Mouse (Mus musculus) embryonic facial prominence, embryonic 10.5 days (tissue): ENCODE measurements at regions not wholly inside any gene's neighbourhood (a gene's known extent, or its start where the extent isn't known, plus 50 kb on each side); places are given as distances from the start of the nearest gene placed in this dataset.

Experiments
- DNase-seq: peaks from one replicate; pipeline ENCODE4 v3.0.0-alpha.2; 2017; ENCODE audit warnings: low spot score
- H3K27ac ChIP-seq: fragments of 300-500 bp; sonication (generic); replicated peaks from 2 replicates; pipeline ENCODE4 v1.5.1; 2016; ENCODE audit warnings: mild to moderate bottlenecking
- H3K27me3 ChIP-seq: fragments of 300-500 bp; sonication (generic); replicated peaks from 2 replicates; pipeline ENCODE4 v1.6.1; 2016; ENCODE audit warnings: low read depth, mild to moderate bottlenecking; ENCODE audit not compliant: poor library complexity, severe bottlenecking
- H3K36me3 ChIP-seq: fragments of 300-500 bp; sonication (generic); replicated peaks from 2 replicates; pipeline ENCODE4 v1.6.1; 2016; ENCODE audit warnings: mild to moderate bottlenecking, moderate library complexity
- H3K4me1 ChIP-seq: fragments of 300-500 bp; sonication (generic); 2 replicates; pipeline ENCODE4 v1.6.1; 2016
- H3K4me3 ChIP-seq: fragments of 300-500 bp; sonication (generic); 2 replicates; pipeline ENCODE4 v1.5.1; 2016; ENCODE audit warnings: mild to moderate bottlenecking, moderate library complexity
- H3K9me3 ChIP-seq: fragments of 300-500 bp; sonication (generic); 2 replicates; pipeline ENCODE4 v1.6.1; 2016; ENCODE audit warnings: mild to moderate bottlenecking
- WGBS: fragments of 180-500 bp; shearing (Covaris S2); methylation state at CpG from one replicate; pipeline ENCODE4 v1.1.7; 2016; 5-methylcytosine and 5-hydroxymethylcytosine counted together

- Histone ChIP-seq H3K27me3 (no peaks in the 10 kb centered on the region), H3K27ac (no peak overlapping the region), H3K9me3 (no peaks in the 10 kb centered on the region), H3K4me1 (peaks cover 16% of the 10 kb centered on the region), H3K36me3 (no peaks in the 10 kb centered on the region), H3K4me3 (no peak overlapping the region)
- no peak for DNase-seq
- WGBS = 81% methylated on average over 8 of the region's 8 CpGs
Measured at GRCm38 (mm10) chr1:35944849-35945248, 123.4 kb upstream of the Hs6st1 start.

- WGBS = 86% methylated on average over 4 of the region's 4 CpGs
- Histone ChIP-seq H3K27me3 (no peaks in the 10 kb centered on the region), H3K27ac (no peak overlapping the region), H3K9me3 (no peaks in the 10 kb centered on the region), H3K4me1 (peaks cover 16% of the 10 kb centered on the region), H3K36me3 (no peaks in the 10 kb centered on the region), H3K4me3 (no peak overlapping the region)
- DNase-seq = no peak
Measured at GRCm38 (mm10) chr1:35945596-35945995, 122.6 kb upstream of the Hs6st1 start.

- Histone ChIP-seq H3K4me3 (no peak overlapping the region), H3K9me3 (no peaks in the 10 kb centered on the region), H3K27ac (no peak overlapping the region), H3K36me3 (no peaks in the 10 kb centered on the region), H3K4me1 (peaks cover 4% of the 10 kb centered on the region; the same call in 1 of the 2 replicates), H3K27me3 (no peaks in the 10 kb centered on the region)
- 76% methylated on average over 5 of the region's 5 CpGs for WGBS
- DNase-seq = no peak
Measured at GRCm38 (mm10) chr1:35948104-35948503, 120.1 kb upstream of the Hs6st1 start.

DNA sequence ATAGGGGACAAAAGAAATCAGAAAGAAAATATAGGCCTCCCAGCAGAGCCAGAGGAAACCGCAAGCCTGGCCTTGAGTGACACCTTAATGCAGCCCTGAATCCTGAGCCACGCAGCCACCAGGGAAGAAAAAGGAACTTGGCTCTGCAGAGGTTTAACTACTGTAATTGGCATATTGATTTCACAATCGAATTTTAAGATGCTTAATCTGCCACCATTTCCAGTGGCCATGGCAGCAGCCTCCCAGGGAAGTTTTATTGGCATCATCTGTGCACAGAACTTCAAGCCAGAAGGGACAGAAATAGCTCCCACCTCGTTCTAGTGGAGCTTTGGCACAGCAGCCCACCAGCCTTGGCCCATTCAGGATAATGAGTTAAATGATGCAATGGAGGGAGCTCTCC lies 117.1 kb upstream of the Hs6st1 start:
- Histone ChIP-seq H3K9me3 (no peaks in the 10 kb centered on the region), H3K27ac (no peak overlapping the region), H3K4me1 (peaks cover 8% of the 10 kb centered on the region; the same call in 1 of the 2 replicates), H3K27me3 (no peaks in the 10 kb centered on the region), H3K4me3 (no peak overlapping the region), H3K36me3 (no peaks in the 10 kb centered on the region)
- WGBS = 71% methylated on average over 4 of the region's 4 CpGs
- no peak for DNase-seq

DNA sequence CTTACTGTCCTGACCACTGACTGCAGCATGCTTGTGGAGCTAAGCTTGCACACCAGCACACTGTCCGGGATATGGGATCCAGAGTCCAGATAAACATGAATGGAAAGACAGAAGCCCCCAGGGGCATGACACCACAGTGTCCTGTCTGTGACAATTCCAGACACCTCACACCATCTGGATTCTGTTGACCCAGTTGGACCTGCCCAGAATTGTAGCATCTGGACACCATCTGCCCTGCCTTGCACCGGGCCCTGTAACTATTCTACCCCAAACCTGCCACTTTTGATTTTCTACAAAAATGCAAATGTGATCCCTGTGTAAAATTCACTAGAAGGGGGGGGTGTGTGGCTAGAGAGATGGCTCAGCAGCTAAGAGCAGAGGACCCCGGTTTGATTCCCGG lies 114.5 kb upstream of the Hs6st1 start:
- peak; percentile 49 for DNase-seq
- Histone ChIP-seq H3K27ac (no peak overlapping the region), H3K36me3 (no peaks in the 10 kb centered on the region), H3K4me3 (no peak overlapping the region), H3K9me3 (no peaks in the 10 kb centered on the region), H3K27me3 (no peaks in the 10 kb centered on the region), H3K4me1 (peaks cover 12% of the 10 kb centered on the region; the same call in 1 of the 2 replicates)
- 56% methylated on average over 4 of the region's 4 CpGs for WGBS

DNA sequence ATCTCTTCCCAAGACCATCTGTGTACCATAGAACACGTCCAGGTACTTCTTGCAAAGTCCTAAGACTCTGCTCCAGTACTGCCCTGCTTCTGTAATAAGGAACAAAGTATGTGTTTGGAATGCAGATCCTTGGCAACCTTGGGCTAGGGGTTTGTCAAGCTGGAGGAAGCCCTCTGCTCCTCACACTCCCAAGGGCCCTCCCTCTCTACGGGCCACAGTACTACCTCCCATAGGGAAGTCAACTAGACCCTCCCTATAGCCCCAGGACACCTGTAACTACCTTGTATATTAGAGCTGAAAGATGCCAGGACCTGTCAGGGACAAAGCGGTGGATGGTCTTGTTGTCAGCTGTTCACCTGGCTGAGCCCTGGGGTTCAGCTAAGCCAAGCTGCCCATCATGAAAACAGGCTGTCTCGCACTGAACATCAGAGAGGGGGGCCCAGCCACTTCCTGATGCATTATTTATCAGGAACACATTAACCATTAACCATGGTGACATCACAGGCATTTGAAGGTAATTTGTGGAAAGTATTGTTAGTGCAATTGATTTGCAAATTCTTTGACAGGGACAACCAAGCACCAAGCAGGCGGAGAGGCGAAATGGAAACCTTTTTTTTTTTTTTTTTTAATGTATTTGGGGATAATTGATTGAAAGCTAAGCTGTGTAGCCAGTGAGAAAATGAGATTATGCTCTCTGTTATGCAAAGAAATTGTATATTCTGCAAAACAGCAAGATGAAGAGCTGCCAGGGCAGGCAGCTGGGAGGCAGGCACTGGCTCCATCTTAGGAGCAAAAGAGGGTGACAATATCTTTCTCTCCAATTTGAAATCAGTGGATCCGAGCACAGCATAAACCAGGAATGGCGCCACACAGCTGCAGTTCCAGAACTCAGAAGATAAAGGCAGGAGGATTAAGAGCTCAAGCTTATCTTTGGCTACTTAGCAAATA lies 110.5 kb upstream of the Hs6st1 start:
- Histone ChIP-seq H3K27ac (no peak overlapping the region), H3K27me3 (no peaks in the 10 kb centered on the region), H3K4me1 (peaks cover 19% of the 10 kb centered on the region), H3K36me3 (no peaks in the 10 kb centered on the region), H3K9me3 (no peaks in the 10 kb centered on the region), H3K4me3 (no peak overlapping the region)
- DNase-seq = no peak
- 74% methylated on average over 8 of the region's 8 CpGs for WGBS

- 88% methylated on average over 4 of the region's 4 CpGs for WGBS
Measured at GRCm38 (mm10) chr1:35959729-35960128, 108.5 kb upstream of the Hs6st1 start.

DNA sequence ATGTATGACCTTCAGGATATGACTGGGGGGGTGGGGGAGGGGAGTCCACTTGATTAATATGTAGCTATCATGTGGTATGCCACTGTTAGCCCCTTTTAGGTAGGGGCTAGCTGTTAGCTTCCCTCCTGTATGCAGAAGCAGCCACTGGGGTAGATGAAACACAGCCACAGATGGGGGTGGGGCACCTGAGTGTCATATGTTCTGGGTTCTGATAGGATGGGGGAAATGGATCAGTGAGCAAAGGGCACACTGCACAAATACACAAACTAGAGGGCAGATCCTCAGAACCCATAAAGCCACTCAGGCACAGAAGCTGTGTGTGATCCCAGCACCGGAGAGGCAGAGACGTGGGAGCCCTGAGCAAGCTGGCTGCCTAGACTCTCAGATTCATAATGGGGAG lies 107.4 kb upstream of the Hs6st1 start:
- 80% methylated on average over 2 of the region's 2 CpGs for WGBS
- H3K4me1 ChIP-seq = peaks cover 11% of the 10 kb centered on the region
- H3K36me3 ChIP-seq = no peaks in the 10 kb centered on the region
- H3K27ac ChIP-seq = no peak overlapping the region
- no peak for DNase-seq
- no peaks in the 10 kb centered on the region for H3K27me3 ChIP-seq
- H3K4me3 ChIP-seq = no peak overlapping the region
- peaks cover 6% of the 10 kb centered on the region for H3K9me3 ChIP-seq

More at GRCm38 (mm10) chr1:35959729-35960128, 108.5 kb upstream of the Hs6st1 start:
- no peaks in the 10 kb centered on the region for H3K9me3 ChIP-seq
- no peak for DNase-seq
- no peaks in the 10 kb centered on the region for H3K27me3 ChIP-seq
- peaks cover 11% of the 10 kb centered on the region for H3K4me1 ChIP-seq
- H3K27ac ChIP-seq = no peak overlapping the region
- no peaks in the 10 kb centered on the region for H3K36me3 ChIP-seq
- no peak overlapping the region for H3K4me3 ChIP-seq

GRCm38 (mm10) chr1:35961923-35962322 lies 106.3 kb upstream of the Hs6st1 start:
- Histone ChIP-seq H3K9me3 (peaks cover 6% of the 10 kb centered on the region), H3K36me3 (no peaks in the 10 kb centered on the region), H3K27ac (no peak overlapping the region), H3K4me1 (peaks cover 11% of the 10 kb centered on the region), H3K4me3 (no peak overlapping the region), H3K27me3 (no peaks in the 10 kb centered on the region)
- 85% methylated on average over 6 of the region's 6 CpGs for WGBS
- no peak for DNase-seq

DNA sequence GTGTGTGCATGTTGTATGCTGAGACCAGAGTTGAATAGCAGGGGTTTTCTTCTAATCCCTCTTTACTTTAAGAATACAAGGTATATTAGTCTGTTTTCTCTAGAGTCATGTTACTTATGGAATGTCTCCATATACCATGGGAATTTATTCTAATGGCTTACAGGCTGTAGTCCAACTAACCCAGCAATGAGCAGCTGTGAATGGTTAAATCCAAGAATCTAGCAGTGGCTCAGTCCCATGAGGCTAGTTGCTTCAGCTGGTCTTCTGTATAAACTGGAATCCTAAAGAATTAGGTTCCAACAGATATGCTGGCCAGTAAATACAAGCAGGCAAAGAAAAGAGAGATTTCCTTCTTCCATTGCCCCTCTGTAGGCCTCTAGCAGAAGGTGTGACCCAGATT lies 99.7 kb upstream of the Hs6st1 start:
- H3K9me3 ChIP-seq = peaks cover 6% of the 10 kb centered on the region
- H3K4me3 ChIP-seq = no peak overlapping the region
- no peak for DNase-seq

DNA sequence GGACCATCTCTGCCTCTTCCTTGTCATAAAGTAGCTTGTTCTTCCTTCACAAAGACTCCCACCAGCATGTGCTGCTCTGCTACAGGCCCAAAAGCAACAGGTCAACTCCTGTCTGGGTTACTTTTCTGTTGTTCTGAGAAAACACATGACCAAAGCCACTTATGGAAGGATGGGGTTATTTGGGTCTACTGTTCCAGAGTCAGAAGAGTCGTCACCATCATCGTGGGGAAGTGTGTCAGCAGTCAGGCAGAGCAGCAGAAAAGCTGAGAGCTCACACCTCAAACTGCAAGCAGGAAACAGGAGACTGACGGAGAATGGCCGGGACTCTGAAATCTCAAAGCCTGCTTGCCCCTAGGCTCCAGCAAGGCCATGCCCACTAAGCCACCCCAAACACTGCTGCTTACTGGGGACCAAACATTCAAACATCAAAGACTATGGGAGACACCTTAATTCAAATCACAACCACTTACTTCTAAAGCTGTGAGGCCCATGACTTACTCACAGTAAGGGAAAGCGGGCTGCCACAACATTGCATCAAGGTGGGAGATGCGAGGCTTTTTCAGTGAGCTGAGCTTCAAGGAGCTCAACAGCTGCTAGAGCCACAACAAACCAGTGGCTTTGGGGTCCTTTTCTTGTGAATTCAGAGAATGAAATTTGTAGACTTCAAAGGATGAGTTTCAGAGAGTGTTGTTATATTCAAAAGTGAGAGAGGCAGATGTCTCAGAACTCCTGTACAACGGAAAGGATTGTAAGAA lies 96.6 kb upstream of the Hs6st1 start:
- no peaks in the 10 kb centered on the region for H3K9me3 ChIP-seq
- H3K4me3 ChIP-seq = no peak overlapping the region
- H3K27me3 ChIP-seq = no peaks in the 10 kb centered on the region
- WGBS = 46% methylated on average over 7 of the region's 7 CpGs
- no peaks in the 10 kb centered on the region for H3K36me3 ChIP-seq
- peaks cover 45% of the 10 kb centered on the region for H3K4me1 ChIP-seq
- DNase-seq = no peak
- peak overlapping the region; percentile 40; the same call in 1 of the 2 replicates for H3K27ac ChIP-seq

More for the DNA sequence above, 99.7 kb upstream of the Hs6st1 start:
- Histone ChIP-seq H3K27ac (0 out of 2 replicates have a peak overlapping the region, but pooled peaks have one; percentile 40), H3K4me1 (peaks cover 36% of the 10 kb centered on the region), H3K27me3 (no peaks in the 10 kb centered on the region), H3K36me3 (no peaks in the 10 kb centered on the region)

- WGBS = 25% methylated on average over 5 of the region's 5 CpGs
- no peak for DNase-seq
- no peaks in the 10 kb centered on the region for H3K9me3 ChIP-seq
- H3K36me3 ChIP-seq = no peaks in the 10 kb centered on the region
- no peak overlapping the region for H3K4me3 ChIP-seq
- H3K27me3 ChIP-seq = no peaks in the 10 kb centered on the region
- H3K4me1 ChIP-seq = peaks cover 45% of the 10 kb centered on the region
- no peak overlapping the region for H3K27ac ChIP-seq
Measured at GRCm38 (mm10) chr1:35972190-35972584, 96.0 kb upstream of the Hs6st1 start.
